Mouse (Mus musculus) A20 (cell line): ENCODE results near the gene Prrx2.

ENCODE experiments used
- DNase-seq: peaks from one replicate; pipeline ENCODE4 v3.0.0-alpha.2; 2011; ENCODE audit warnings: low read depth, low spot score

Prrx2 gene

GRCm38 (mm10) chr2:30823385-30824153, 11.2 kb upstream of the Prrx2 start:
- DNase-seq = no peak

GRCm38 (mm10) chr2:30826825-30827748, 7.7 kb upstream of the Prrx2 start:
- peak; percentile 86 for DNase-seq

GRCm38 (mm10) chr2:30827749-30828475, 6.9 kb upstream of the Prrx2 start:
- DNase-seq = peak; percentile 95

GRCm38 (mm10) chr2:30829315-30829714, 5.5 kb upstream of the Prrx2 start:
- peak; percentile 69 for DNase-seq

- DNase-seq = no peak
These were observed 4.4 kb upstream of the Prrx2 start, which contains the start of gene Asb6 for GRCm38 (mm10) chr2:30830283-30830795. Asb6 (minus strand) TSS chr2:30830333.

GRCm38 (mm10) chr2:30833644-30834043, 1.1 kb upstream of the Prrx2 start:
- no peak for DNase-seq

- DNase-seq = no peak
These were observed 1.6 kb downstream of the Prrx2 start for GRCm38 (mm10) chr2:30836238-30836990.

GRCm38 (mm10) chr2:30842615-30843014, 7.8 kb downstream of the Prrx2 start:
- no peak for DNase-seq

- DNase-seq = no peak
These were observed 10.6 kb downstream of the Prrx2 start for GRCm38 (mm10) chr2:30845152-30846070.

- DNase-seq = no peak
These were observed 11.5 kb downstream of the Prrx2 start for GRCm38 (mm10) chr2:30846236-30846635.

- DNase-seq = no peak
These were observed 12.0 kb downstream of the Prrx2 start for GRCm38 (mm10) chr2:30846723-30847122.

GRCm38 (mm10) chr2:30848184-30848583, 13.4 kb downstream of the Prrx2 start:
- no peak for DNase-seq

- DNase-seq = no peak
These were observed 15.8 kb downstream of the Prrx2 start for GRCm38 (mm10) chr2:30850581-30850980.

- no peak for DNase-seq
These were observed 18.1 kb downstream of the Prrx2 start for GRCm38 (mm10) chr2:30852771-30853313.

- no peak for DNase-seq
These were observed 22.3 kb downstream of the Prrx2 start for GRCm38 (mm10) chr2:30857076-30857475.

GRCm38 (mm10) chr2:30859782-30860181, 25.0 kb downstream of the Prrx2 start:
- DNase-seq = no peak

- DNase-seq = no peak
These were observed 27.3 kb downstream of the Prrx2 start for GRCm38 (mm10) chr2:30862081-30862480.

GRCm38 (mm10) chr2:30863574-30863973, 28.8 kb downstream of the Prrx2 start:
- DNase-seq = no peak

GRCm38 (mm10) chr2:30864968-30865381, 30.2 kb downstream of the Prrx2 start:
- no peak for DNase-seq
